Mouse (Mus musculus) liver, postnatal 0 days (tissue): ENCODE results near the gene Adam12. TPM values are rescaled to one million over a fixed set of nuclear protein-coding genes. Genes with fewer than 3 reads are reported as not detected.
A peak's percentile ranks its signal among the peaks of the same experiment; 100 is the strongest.

Experiments
- ATAC-seq: fragments of 200-750 bp; cut with Nextera tagmentation; 2 replicates; pipeline ENCODE4 v1.8.0; 2017; ENCODE audit warnings: mild to moderate bottlenecking, moderate library complexity
- DNase-seq: peaks from one replicate; pipeline ENCODE4 v3.0.0-alpha.2; 2016
- H3K27ac ChIP-seq: fragments of 300-500 bp; sonication (generic); 2 replicates; pipeline ENCODE4 v1.5.1; 2014; ENCODE audit warnings: antibody characterized with exemption, moderate library complexity, mild to moderate bottlenecking, low read depth
- H3K27me3 ChIP-seq: fragments of 300-500 bp; sonication (generic); 2 replicates; pipeline ENCODE4 v1.6.1; 2014; ENCODE audit warnings: low read length, control low read depth, mixed read lengths; ENCODE audit not compliant: insufficient read depth
- H3K36me3 ChIP-seq: fragments of 300-500 bp; sonication (generic); replicated peaks from 2 replicates; pipeline ENCODE4 v1.6.1; 2014; ENCODE audit warnings: mild to moderate bottlenecking, control low read depth, low read length, moderate library complexity, mixed read lengths; ENCODE audit not compliant: insufficient read depth
- H3K4me1 ChIP-seq: fragments of 300-500 bp; sonication (generic); 2 replicates; pipeline ENCODE4 v1.6.1; 2014; ENCODE audit warnings: antibody characterized with exemption, mild to moderate bottlenecking, control low read depth; ENCODE audit not compliant: insufficient read depth
- H3K4me2 ChIP-seq: fragments of 300-500 bp; sonication (generic); 2 replicates; pipeline ENCODE4 v1.6.1; 2014; ENCODE audit warnings: low read depth, mild to moderate bottlenecking, low read length, moderate library complexity, mixed read lengths
- H3K4me3 ChIP-seq: fragments of 300-500 bp; sonication (generic); 2 replicates; pipeline ENCODE4 v1.5.1; 2014; ENCODE audit warnings: low read depth, low read length
- H3K9ac ChIP-seq: fragments of 300-500 bp; sonication (generic); replicated peaks from 2 replicates; pipeline ENCODE4 v1.6.1; 2014; ENCODE audit warnings: mild to moderate bottlenecking, moderate library complexity
- H3K9me3 ChIP-seq: fragments of 300-500 bp; sonication (generic); 2 replicates; pipeline ENCODE4 v1.6.1; 2016; ENCODE audit warnings: mild to moderate bottlenecking, control low read depth, low read length, mixed read lengths
- CTCF ChIP-seq: sonication (generic); IDR thresholded peaks from 2 replicates; pipeline ENCODE4 v1.5.1; 2016; ENCODE audit warnings: antibody characterized with exemption, low read depth
- EP300 ChIP-seq: IDR thresholded peaks from 2 replicates; pipeline ENCODE4 v1.6.1; 2016; ENCODE audit warnings: antibody characterized with exemption, low read depth, mild to moderate bottlenecking
- WGBS: fragments of 180-500 bp; shearing (Covaris S2); extraction: QIAGEN DNeasy Blood & Tissue Kit; methylation state at CpG from one replicate; pipeline ENCODE4 v1.1.7; 2014; ENCODE audit not compliant: insufficient replicate concordance; 5-methylcytosine and 5-hydroxymethylcytosine counted together
- polyA plus RNA-seq: library from polyadenylated mRNA; unstranded; fragments of >200 nt; fragmentation: Nextera tagmentation; extraction: Ambion mirVana; gene quantifications from 2 replicates; pipeline ENCODE4 v1.2.1, GENCODE M21; 2015

Gene Adam12
- polyA plus RNA-seq, 1 experiment from 2014 or later = 0.93 TPM

DNA sequence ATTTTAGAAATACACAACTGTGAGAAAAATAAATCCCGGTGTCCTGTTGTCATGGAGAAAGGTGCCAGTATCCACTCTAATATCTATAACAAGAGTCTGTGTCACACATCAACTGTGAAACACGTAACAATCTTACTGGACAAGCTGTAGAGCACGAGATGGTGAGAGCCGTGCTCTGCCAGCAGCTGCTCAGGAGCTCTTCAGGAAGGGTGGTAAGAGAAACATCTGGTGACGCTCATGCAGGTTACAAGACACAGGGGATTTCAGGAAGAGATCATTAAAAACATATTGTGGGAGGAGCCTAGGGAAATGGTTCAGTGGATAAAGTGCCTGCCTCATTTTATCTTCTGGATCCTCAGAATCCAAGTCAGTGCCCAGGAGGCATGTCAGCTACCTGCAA lies 158.9 kb downstream of the Adam12 start:
- Histone ChIP-seq H3K36me3 (no peaks in the 10 kb centered on the region), H3K9ac (no peak overlapping the region), H3K27me3 (no peaks in the 10 kb centered on the region), H3K4me3 (no peak overlapping the region), H3K27ac (no peak overlapping the region), H3K4me1 (no peaks in the 10 kb centered on the region), H3K4me2 (no peak overlapping the region), H3K9me3 (no peaks in the 10 kb centered on the region; the same call in 1 of the 2 replicates)
- TF ChIP-seq CTCF = no peak
- no peak for TF ChIP-seq EP300
- WGBS = 74% methylated on average over 5 of the region's 5 CpGs
- DNase-seq = no peak
- no peak for ATAC-seq

- DNase-seq (no peak), ATAC-seq (no peak)
- Histone ChIP-seq H3K4me2 (no peak overlapping the region), H3K36me3 (no peaks in the 10 kb centered on the region), H3K9me3 (no peaks in the 10 kb centered on the region), H3K27ac (no peak overlapping the region), H3K27me3 (no peaks in the 10 kb centered on the region), H3K9ac (no peak overlapping the region), H3K4me3 (no peak overlapping the region), H3K4me1 (no peaks in the 10 kb centered on the region)
- TF ChIP-seq CTCF (no peak), EP300 (no peak)
- WGBS = 58% methylated on average over 11 of the region's 11 CpGs
Measured at GRCm38 (mm10) chr7:134071153-134071885, 160.6 kb downstream of the Adam12 start.

GRCm38 (mm10) chr7:134062629-134063028 lies 169.3 kb downstream of the Adam12 start:
- H3K4me2 ChIP-seq = no peak overlapping the region
- H3K27ac ChIP-seq = no peak overlapping the region
- TF ChIP-seq EP300 = no peak
- no peak for TF ChIP-seq CTCF
- ATAC-seq (peak; percentile 72), DNase-seq (peak; percentile 39)
- H3K4me3 ChIP-seq = no peak overlapping the region
- H3K9me3 ChIP-seq = no peaks in the 10 kb centered on the region
- no peaks in the 10 kb centered on the region for H3K27me3 ChIP-seq
- no peaks in the 10 kb centered on the region for H3K36me3 ChIP-seq
- no peaks in the 10 kb centered on the region for H3K4me1 ChIP-seq
- WGBS = 47% methylated on average over 4 of the region's 4 CpGs
- H3K9ac ChIP-seq = no peak overlapping the region

DNA sequence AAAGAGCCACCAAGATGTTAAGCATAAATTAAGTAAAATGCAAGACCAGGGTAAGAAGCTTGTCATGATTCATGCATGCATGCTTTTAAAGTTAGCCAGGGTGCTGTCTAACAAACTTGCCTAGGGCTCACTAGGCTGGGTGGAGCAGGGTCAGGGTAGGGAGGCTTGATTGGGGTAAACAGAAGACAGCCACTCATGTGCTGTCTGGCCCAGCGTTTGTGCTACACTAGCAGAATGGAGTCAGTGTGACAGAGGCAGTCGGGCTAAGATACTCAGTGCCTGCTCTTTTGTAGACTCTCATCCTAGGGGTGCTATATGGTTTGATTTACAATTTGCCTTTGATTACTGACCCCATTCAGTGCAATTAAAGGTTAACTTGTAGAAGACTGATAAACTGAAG lies 179.5 kb downstream of the Adam12 start:
- H3K27ac ChIP-seq = no peak overlapping the region
- H3K9me3 ChIP-seq = no peaks in the 10 kb centered on the region
- no peak overlapping the region for H3K4me3 ChIP-seq
- TF ChIP-seq EP300 (no peak), CTCF (no peak)
- no peaks in the 10 kb centered on the region for H3K36me3 ChIP-seq
- DNase-seq (no peak), ATAC-seq (no peak)
- H3K4me1 ChIP-seq = no peaks in the 10 kb centered on the region
- H3K4me2 ChIP-seq = no peak overlapping the region
- 57% methylated on average over 2 of the region's 2 CpGs for WGBS
- no peak overlapping the region for H3K9ac ChIP-seq
- H3K27me3 ChIP-seq = no peaks in the 10 kb centered on the region

- DNase-seq (no peak), ATAC-seq (no peak)
- no peaks in the 10 kb centered on the region for H3K36me3 ChIP-seq
- no peak overlapping the region for H3K27ac ChIP-seq
- H3K27me3 ChIP-seq = no peaks in the 10 kb centered on the region
- H3K4me3 ChIP-seq = no peak overlapping the region
- no peak for TF ChIP-seq EP300
- TF ChIP-seq CTCF = no peak
- H3K4me1 ChIP-seq = no peaks in the 10 kb centered on the region
- no peak overlapping the region for H3K9ac ChIP-seq
- no peaks in the 10 kb centered on the region for H3K9me3 ChIP-seq
- 68% methylated on average over 1 of the region's 1 CpGs for WGBS
- no peak overlapping the region for H3K4me2 ChIP-seq
Measured at GRCm38 (mm10) chr7:134050371-134050770, 181.6 kb downstream of the Adam12 start.

DNA sequence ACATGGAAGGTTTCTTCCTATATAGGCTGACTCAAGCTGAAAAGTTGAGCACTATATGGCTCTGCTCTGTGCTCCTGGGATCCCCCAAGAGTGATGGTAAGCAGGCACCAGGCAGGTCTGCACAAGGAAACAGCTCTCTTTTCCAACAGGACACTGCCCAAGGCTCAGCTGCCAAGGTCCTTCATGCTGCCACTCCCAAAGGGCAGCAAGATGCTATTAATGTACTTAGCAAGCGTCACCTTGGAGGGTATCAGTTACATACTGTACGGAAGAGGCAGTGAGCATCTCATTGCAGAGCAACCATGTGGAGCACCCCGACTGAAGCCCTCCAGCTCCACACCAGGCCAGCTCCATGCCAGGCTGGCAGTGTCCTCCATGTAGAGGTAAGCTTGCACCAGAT lies 185.6 kb downstream of the Adam12 start:
- H3K4me2 ChIP-seq = no peak overlapping the region
- no peaks in the 10 kb centered on the region for H3K9me3 ChIP-seq
- no peaks in the 10 kb centered on the region for H3K4me1 ChIP-seq
- H3K4me3 ChIP-seq = no peak overlapping the region
- WGBS = 86% methylated on average over 3 of the region's 3 CpGs
- H3K27me3 ChIP-seq = no peaks in the 10 kb centered on the region
- H3K36me3 ChIP-seq = no peaks in the 10 kb centered on the region
- no peak for ATAC-seq
- no peak overlapping the region for H3K9ac ChIP-seq
- no peak overlapping the region for H3K27ac ChIP-seq
- DNase-seq = no peak
- no peak for TF ChIP-seq CTCF
- TF ChIP-seq EP300 = no peak
